Mouse (Mus musculus) layer of hippocampus, postnatal 25 days (tissue): ENCODE measurements around the gene Nxph1. TPM values are rescaled to one million over a fixed set of nuclear protein-coding genes. Genes with fewer than 3 reads are reported as not detected.

Experiments used
- DNase-seq, 2 experiments: peaks; one replicate each; pipeline ENCODE4 v3.0.0; 2022; ENCODE audit warnings: mixed read lengths in 2 of 2, low spot score in 1 of 2; ENCODE audit errors: extremely low spot score in 1 of 2
- total RNA-seq, 2 experiments: library from RNA; stranded (reverse); gene quantifications; 2 replicates each; pipeline ENCODE4 v1.2.3; 2021

Gene Nxph1
- total RNA-seq, 2 experiments from 2014 or later = 38.9 to 39.0 TPM

GRCm38 (mm10) chr6:9083851-9084250, 135.6 kb downstream of the Nxph1 start:
- no peak for DNase-seq

GRCm38 (mm10) chr6:9097345-9097744, 149.1 kb downstream of the Nxph1 start:
- no peak for DNase-seq

GRCm38 (mm10) chr6:9107366-9107765, 159.1 kb downstream of the Nxph1 start:
- no peak for DNase-seq

GRCm38 (mm10) chr6:9119136-9119535, 170.9 kb downstream of the Nxph1 start:
- DNase-seq = no peak

GRCm38 (mm10) chr6:9124321-9124914, 176.2 kb downstream of the Nxph1 start:
- DNase-seq = no peak

GRCm38 (mm10) chr6:9133589-9134279, 185.5 kb downstream of the Nxph1 start:
- DNase-seq = no peak

- DNase-seq = no peak
Observed at GRCm38 (mm10) chr6:9147966-9148365, 199.7 kb downstream of the Nxph1 start.

- DNase-seq = no peak
Observed at GRCm38 (mm10) chr6:9149791-9150190, 201.6 kb downstream of the Nxph1 start.

- no peak for DNase-seq
Observed at GRCm38 (mm10) chr6:9159191-9159590, 211.0 kb downstream of the Nxph1 start.

- DNase-seq = no peak
Observed at GRCm38 (mm10) chr6:9182477-9182876, 234.2 kb downstream of the Nxph1 start.

- DNase-seq = no peak
Observed at GRCm38 (mm10) chr6:9210730-9211129, 262.5 kb downstream of the Nxph1 start.

- no peak for DNase-seq
Observed at GRCm38 (mm10) chr6:9220724-9221453, 272.7 kb downstream of the Nxph1 start.

- DNase-seq = peak in 1 of 2 experiments; percentile 14
Observed at GRCm38 (mm10) chr6:9234802-9235201, 286.6 kb downstream of the Nxph1 start.

- DNase-seq = no peak
Observed at GRCm38 (mm10) chr6:9267998-9268397, 319.8 kb downstream of the Nxph1 start.

Other genes with a start within 250 kb of the Nxph1 start
- gene Ica1, start 169.9 kb upstream of the Nxph1 start, total RNA-seq = 10 to 100 TPM; 52.9 to 55.8 TPM